Mouse (Mus musculus) hindbrain, embryonic 10.5 days (tissue): ENCODE data around the gene Mkln1. TPM values are rescaled to one million over a fixed set of nuclear protein-coding genes. Genes with fewer than 3 reads are reported as not detected.
A peak's percentile ranks its signal among the peaks of the same experiment; 100 is the strongest.

Experiments
- DNase-seq: peaks from one replicate; pipeline ENCODE4 v3.0.0-alpha.2; 2017; ENCODE audit warnings: low spot score
- H3K27ac ChIP-seq: fragments of 300-500 bp; sonication (generic); 2 replicates; pipeline ENCODE4 v1.5.1; 2016; ENCODE audit warnings: mild to moderate bottlenecking, moderate library complexity
- H3K27me3 ChIP-seq: fragments of 300-500 bp; sonication (generic); 2 replicates; pipeline ENCODE4 v1.6.1; 2016; ENCODE audit warnings: mild to moderate bottlenecking; ENCODE audit not compliant: poor library complexity, insufficient read depth, severe bottlenecking
- H3K36me3 ChIP-seq: fragments of 300-500 bp; sonication (generic); 2 replicates; pipeline ENCODE4 v1.6.1; 2016; ENCODE audit warnings: mild to moderate bottlenecking, moderate library complexity
- H3K4me1 ChIP-seq: fragments of 300-500 bp; sonication (generic); replicated peaks from 2 replicates; pipeline ENCODE4 v1.6.1; 2016; ENCODE audit warnings: mild to moderate bottlenecking
- H3K4me3 ChIP-seq: fragments of 300-500 bp; sonication (generic); 2 replicates; pipeline ENCODE4 v1.5.1; 2016; ENCODE audit warnings: mild to moderate bottlenecking, moderate library complexity
- H3K9me3 ChIP-seq: fragments of 300-500 bp; sonication (generic); 2 replicates; pipeline ENCODE4 v1.6.1; 2016; ENCODE audit warnings: mild to moderate bottlenecking, moderate library complexity
- WGBS: fragments of 180-500 bp; shearing (Covaris S2); methylation state at CpG from one replicate; pipeline ENCODE4 v1.1.7; 2016; 5-methylcytosine and 5-hydroxymethylcytosine counted together
- polyA plus RNA-seq: library from polyadenylated mRNA; unstranded; fragments of >200 nt; fragmentation: Nextera tagmentation; extraction: Ambion mirVana; gene quantifications from 2 replicates; pipeline ENCODE4 v1.2.1, GENCODE M21; 2016

Mkln1 gene
- polyA plus RNA-seq, 1 experiment from 2014 or later, result 201 TPM

DNA sequence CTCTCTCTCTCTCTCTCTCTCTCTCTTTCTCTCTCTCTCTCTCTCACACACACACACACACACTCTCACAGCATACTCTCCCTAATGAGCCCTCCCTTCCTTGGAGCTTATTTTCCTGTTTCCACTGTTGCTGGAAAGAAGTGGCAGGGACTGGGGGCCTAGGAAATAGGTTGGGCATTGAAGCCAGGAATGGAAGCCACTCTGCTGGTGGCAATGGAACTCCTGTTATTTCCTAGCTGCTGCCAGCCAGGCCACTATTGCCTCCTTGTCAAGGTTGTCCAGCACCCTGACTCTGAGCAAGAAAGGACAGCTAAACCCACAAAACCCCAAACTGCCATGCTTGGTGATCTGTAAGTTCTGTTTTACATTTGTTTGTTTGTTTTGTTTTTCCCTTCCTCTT, 15.0 kb downstream of the Mkln1 start:
- Histone ChIP-seq H3K4me3 (no peak overlapping the region), H3K9me3 (0 out of 2 replicates have a peak, but pooled peaks cover 3% of the 10 kb centered on the region), H3K27ac (0 out of 2 replicates have a peak overlapping the region, but pooled peaks have one; percentile 23), H3K36me3 (peaks cover 6% of the 10 kb centered on the region; the same call in 1 of the 2 replicates), H3K4me1 (peaks cover 25% of the 10 kb centered on the region), H3K27me3 (no peaks in the 10 kb centered on the region)
- no peak for DNase-seq

DNA sequence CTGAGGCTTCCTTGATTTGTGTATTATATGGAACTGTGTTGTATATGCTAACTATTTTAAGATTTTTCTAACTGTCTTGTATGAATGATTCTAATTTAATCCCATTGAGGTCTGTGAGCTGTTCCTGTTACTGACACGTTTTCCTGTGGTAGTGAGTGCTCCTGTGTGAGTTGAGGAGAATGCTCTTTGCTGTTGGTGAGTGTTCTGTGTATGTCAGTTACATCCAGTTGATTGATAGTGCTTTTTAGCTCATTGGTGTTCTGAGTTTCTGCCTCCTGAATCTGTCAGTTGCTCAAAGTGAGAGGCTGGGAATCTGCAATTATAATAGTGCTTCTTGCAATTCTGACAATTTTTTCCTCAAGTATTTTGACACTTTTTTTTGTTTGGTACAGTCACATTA, 15.8 kb downstream of the Mkln1 start:
- WGBS, result 47% methylated on average over 1 of the region's 1 CpGs
- H3K36me3 ChIP-seq, result peaks cover 6% of the 10 kb centered on the region; the same call in 1 of the 2 replicates
- DNase-seq, result no peak
- H3K4me3 ChIP-seq, result no peak overlapping the region
- H3K9me3 ChIP-seq, result 0 out of 2 replicates have a peak, but pooled peaks cover 3% of the 10 kb centered on the region
- no peak overlapping the region for H3K27ac ChIP-seq
- H3K4me1 ChIP-seq, result peaks cover 25% of the 10 kb centered on the region
- H3K27me3 ChIP-seq, result no peaks in the 10 kb centered on the region

DNA sequence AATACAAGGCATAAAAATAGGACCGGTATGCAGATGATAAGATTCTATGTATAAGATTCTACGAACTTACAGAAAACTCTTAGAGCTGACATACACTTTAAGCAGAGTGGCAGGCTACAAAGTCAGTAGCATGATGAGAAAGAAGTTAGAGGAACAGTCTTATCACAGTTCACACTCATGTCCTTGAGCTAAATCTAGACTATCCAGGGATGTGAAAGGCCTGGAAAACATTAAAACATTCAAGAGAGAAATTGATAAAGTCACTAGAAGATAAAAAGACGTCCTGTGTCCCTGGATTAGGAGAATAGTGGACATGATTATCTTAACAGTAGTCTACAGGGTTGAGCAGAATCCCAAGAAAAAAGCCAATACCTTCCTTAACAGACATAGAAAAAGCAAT, 26.9 kb downstream of the Mkln1 start:
- Histone ChIP-seq H3K9me3 (no peaks in the 10 kb centered on the region), H3K4me3 (no peak overlapping the region), H3K36me3 (peaks cover 46% of the 10 kb centered on the region), H3K27me3 (no peaks in the 10 kb centered on the region), H3K27ac (no peak overlapping the region), H3K4me1 (no peaks in the 10 kb centered on the region)
- no peak for DNase-seq
- WGBS, result 89% methylated on average over 3 of the region's 3 CpGs

DNA sequence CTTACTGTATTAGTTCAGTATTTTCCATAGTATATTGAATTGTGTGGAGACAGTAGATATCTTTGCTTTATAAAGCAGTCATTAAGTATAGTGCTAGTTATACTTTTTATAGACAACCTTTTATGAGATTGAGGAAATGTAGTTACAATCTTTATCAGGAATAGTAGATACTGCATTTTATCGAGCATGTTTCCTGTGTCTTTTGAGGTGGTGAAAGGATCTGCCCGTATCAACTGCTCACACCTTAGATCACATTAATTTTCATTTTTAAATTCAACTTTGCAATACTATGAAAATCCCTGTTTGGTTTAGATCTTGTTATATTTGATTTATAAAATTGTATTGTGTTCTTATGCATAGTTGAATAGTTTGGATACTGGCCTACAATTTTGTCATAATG, 38.7 kb downstream of the Mkln1 start:
- 98% methylated on average over 2 of the region's 2 CpGs for WGBS
- Histone ChIP-seq H3K27ac (no peak overlapping the region), H3K4me1 (no peaks in the 10 kb centered on the region), H3K27me3 (no peaks in the 10 kb centered on the region), H3K9me3 (no peaks in the 10 kb centered on the region), H3K36me3 (peaks cover 51% of the 10 kb centered on the region), H3K4me3 (no peak overlapping the region)
- DNase-seq, result no peak

DNA sequence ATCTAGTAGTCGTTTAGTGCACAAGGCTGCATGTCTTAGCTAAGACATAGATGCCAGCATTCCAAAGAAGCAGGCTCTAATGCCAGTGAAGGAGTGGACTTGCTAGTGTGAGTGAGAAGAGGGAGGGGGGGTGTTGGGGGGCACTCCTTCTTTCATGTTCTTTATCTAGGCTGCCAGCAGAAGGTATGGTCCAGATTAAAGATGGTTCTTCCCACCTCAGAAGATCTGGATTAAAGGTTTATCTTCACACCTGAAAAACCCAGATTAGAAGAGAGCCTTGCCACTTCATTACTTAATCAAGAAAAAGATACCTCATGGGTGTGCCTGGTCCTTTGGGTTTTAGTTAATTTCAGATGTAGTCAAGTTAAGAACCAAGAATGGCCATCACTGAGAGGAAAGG, 46.7 kb downstream of the Mkln1 start:
- DNase-seq, result no peak
- Histone ChIP-seq H3K36me3 (peaks cover 32% of the 10 kb centered on the region), H3K4me3 (no peak overlapping the region), H3K9me3 (no peaks in the 10 kb centered on the region), H3K27ac (no peak overlapping the region), H3K27me3 (no peaks in the 10 kb centered on the region), H3K4me1 (no peaks in the 10 kb centered on the region)
- WGBS, result 93% methylated on average over 1 of the region's 1 CpGs

DNA sequence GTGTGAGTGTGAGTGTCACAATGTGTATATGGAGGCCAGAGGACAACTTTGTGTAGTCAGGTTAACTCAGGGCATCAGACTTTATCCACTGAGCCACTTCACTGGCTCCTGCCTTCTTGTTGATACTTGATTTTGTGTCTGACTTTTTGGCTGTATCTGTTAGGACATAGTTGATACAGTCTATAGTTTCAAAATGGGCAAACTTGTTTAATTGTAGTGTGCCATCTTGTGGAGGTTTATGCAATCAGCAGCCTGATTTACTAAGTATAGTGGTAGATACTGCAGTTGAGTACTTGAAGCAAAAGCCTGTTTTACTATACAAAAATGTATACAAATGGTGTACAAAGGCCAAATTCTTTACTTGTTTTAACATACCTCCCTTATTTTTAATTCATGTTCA, 55.2 kb downstream of the Mkln1 start:
- Histone ChIP-seq H3K9me3 (no peaks in the 10 kb centered on the region), H3K4me1 (no peaks in the 10 kb centered on the region), H3K27ac (no peak overlapping the region), H3K36me3 (peaks cover 42% of the 10 kb centered on the region), H3K4me3 (no peak overlapping the region), H3K27me3 (no peaks in the 10 kb centered on the region)
- no peak for DNase-seq

DNA sequence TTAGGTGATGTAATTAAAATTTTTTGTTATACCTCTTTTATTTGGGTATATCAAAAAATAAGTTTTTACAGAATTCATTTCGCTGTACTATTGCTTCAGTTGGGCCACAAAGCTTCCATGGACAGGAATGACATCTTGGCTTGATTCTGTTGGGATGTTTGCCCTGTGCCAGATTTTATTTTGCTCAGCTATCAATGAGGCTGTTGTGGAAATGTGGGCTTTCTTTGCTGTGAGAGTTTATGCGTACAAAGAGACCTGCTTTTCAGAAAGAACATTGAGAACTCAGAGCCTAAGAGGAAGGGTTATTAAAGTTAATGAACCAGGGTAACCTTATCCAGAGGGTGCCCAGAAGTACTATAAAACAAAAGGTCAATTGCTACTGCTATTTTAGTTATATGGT, 56.8 kb downstream of the Mkln1 start:
- Histone ChIP-seq H3K9me3 (no peaks in the 10 kb centered on the region), H3K27ac (no peak overlapping the region), H3K36me3 (peaks cover 44% of the 10 kb centered on the region), H3K4me3 (no peak overlapping the region), H3K27me3 (no peaks in the 10 kb centered on the region), H3K4me1 (no peaks in the 10 kb centered on the region)
- WGBS, result 89% methylated on average over 2 of the region's 2 CpGs
- DNase-seq, result no peak

DNA sequence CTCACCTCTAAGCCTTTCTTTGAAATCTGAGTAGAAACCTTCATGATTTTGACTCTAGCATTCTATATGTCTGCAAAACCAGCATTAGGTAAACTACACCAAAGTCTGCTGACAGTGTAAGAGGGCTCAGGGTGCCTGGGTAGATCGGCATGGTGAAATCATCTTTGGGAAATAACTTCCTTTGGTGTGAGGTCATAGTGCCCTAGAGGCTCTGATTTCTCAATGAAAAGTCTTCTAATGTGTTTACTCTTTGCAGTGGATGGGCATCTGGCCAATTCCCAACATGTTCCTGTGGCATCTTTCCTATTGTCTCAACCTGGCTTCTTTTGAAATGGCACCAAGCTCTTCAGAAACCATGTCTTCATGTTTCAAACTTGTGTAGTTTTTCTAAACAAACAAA, 58.5 kb downstream of the Mkln1 start:
- Histone ChIP-seq H3K9me3 (no peaks in the 10 kb centered on the region), H3K36me3 (peaks cover 48% of the 10 kb centered on the region), H3K27me3 (no peaks in the 10 kb centered on the region), H3K4me3 (no peak overlapping the region), H3K4me1 (no peaks in the 10 kb centered on the region), H3K27ac (no peak overlapping the region)
- WGBS, result 90% methylated on average over 1 of the region's 1 CpGs
- DNase-seq, result no peak

DNA sequence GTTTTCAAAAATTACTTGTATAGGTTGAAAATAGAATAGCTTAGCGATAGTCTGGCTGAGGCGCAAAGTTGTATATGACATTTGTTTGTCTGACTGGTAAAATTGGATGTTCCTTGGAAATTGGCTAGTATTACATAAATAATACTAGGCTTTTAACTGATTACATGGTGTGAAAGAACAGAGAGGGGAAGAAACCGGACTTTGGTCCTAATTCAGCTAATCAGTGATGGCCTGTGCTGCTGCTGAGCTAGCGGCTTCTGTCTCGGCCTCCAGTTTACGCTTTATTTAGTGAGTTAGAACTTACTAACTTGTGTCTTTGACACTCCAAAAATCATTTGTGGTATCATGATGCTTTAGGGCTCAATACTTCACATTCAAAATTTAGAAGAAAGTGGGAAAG, 70.9 kb downstream of the Mkln1 start:
- no peak overlapping the region for H3K27ac ChIP-seq
- no peak for DNase-seq
- H3K27me3 ChIP-seq, result no peaks in the 10 kb centered on the region
- no peaks in the 10 kb centered on the region for H3K9me3 ChIP-seq
- peaks cover 52% of the 10 kb centered on the region for H3K36me3 ChIP-seq
- no peak overlapping the region for H3K4me3 ChIP-seq
- 95% methylated on average over 6 of the region's 6 CpGs for WGBS
- no peaks in the 10 kb centered on the region for H3K4me1 ChIP-seq

DNA sequence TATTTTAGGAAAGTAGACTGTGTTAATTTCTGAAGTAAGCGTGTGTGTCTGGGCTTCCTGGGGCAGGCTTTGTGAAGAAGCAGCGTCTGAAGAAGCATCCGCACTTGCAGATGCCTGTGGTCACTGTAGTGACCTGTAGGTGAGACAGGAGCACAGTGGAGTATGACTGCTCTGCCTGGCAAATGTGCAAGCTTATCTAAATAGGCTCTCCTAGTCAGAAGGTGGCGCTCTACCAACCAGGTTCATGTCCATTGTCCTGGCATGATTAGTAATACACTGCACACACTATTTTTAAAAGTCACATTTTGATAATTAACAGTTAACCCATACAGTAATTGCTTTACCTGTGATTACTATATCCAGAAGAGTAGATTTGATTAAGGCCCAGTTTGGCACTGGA, 79.7 kb downstream of the Mkln1 start:
- peaks cover 62% of the 10 kb centered on the region for H3K36me3 ChIP-seq
- no peak overlapping the region for H3K27ac ChIP-seq
- H3K4me3 ChIP-seq, result no peak overlapping the region
- H3K9me3 ChIP-seq, result no peaks in the 10 kb centered on the region
- WGBS, result 74% methylated on average over 4 of the region's 4 CpGs
- H3K27me3 ChIP-seq, result no peaks in the 10 kb centered on the region
- no peak for DNase-seq
- no peaks in the 10 kb centered on the region for H3K4me1 ChIP-seq

DNA sequence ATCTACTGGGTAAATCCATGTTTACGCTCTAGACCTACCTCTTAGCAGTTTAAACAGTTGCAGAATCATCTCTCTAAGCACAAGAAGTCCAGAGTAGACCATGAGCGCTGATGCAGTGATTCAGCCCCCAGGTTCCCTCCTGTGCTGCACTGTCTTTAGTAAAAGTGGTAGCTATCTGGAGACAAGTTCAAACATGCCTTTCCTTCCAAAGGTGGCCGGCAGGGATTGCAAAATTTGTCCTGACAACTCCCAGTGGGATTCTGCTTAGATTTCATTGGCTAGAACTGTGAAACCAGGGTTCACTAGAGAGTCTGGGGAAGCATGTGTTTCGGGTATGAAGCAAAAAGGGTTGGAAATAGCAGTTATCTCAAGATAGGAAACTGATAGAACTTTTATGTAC, 81.5 kb downstream of the Mkln1 start:
- H3K36me3 ChIP-seq, result peaks cover 45% of the 10 kb centered on the region
- WGBS, result 81% methylated on average over 4 of the region's 4 CpGs

DNA sequence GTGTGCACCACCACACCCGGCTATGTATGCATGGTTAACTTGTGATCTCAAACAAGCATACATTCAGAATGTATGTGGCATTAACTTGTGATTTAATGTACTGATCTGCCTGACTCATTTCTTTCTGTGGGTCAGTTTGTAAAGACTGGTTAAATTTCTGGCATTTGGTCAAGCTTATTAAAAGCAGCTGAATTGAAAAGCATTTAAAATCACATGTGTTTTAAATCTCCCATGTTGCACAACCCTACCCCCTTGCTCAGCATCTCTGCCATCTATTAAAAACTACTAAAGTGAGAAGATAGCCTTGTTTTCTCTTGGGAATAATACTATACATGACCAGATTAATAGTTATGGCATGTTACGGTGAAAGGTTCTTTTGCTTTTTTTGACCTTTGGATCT, 88.1 kb downstream of the Mkln1 start:
- H3K27ac ChIP-seq, result no peak overlapping the region
- H3K9me3 ChIP-seq, result no peaks in the 10 kb centered on the region
- H3K27me3 ChIP-seq, result no peaks in the 10 kb centered on the region
- 93% methylated on average over 2 of the region's 2 CpGs for WGBS
- no peak overlapping the region for H3K4me3 ChIP-seq
- DNase-seq, result no peak
- H3K36me3 ChIP-seq, result peaks cover 37% of the 10 kb centered on the region
- H3K4me1 ChIP-seq, result no peaks in the 10 kb centered on the region

More for the DNA sequence above, 81.5 kb downstream of the Mkln1 start:
- Histone ChIP-seq H3K27me3 (no peaks in the 10 kb centered on the region), H3K9me3 (no peaks in the 10 kb centered on the region), H3K27ac (no peak overlapping the region), H3K4me3 (no peak overlapping the region), H3K4me1 (no peaks in the 10 kb centered on the region)
- DNase-seq, result no peak

DNA sequence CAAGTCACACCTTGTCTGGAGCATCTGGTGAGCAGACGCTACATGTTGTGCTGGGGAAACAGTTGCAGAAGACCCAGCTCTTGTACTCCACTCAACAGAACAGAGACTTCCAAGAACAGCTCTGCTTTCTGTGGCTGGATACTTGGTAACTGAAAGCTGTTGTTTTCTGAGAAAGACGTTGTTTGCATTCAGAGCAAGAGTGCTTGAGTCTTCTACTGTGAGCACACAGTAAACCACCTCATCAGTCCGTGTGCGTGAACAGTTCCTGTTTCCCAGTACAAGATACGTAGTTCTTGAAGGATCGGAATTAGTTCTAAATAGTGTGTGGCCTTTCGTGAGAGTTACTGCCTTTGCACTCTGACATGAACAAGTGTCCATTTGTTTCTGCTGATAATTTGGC, 91.4 kb downstream of the Mkln1 start:
- DNase-seq, result no peak
- WGBS, result 93% methylated on average over 7 of the region's 7 CpGs
- Histone ChIP-seq H3K4me3 (no peak overlapping the region), H3K4me1 (no peaks in the 10 kb centered on the region), H3K36me3 (peaks cover 54% of the 10 kb centered on the region), H3K27me3 (no peaks in the 10 kb centered on the region), H3K27ac (no peak overlapping the region), H3K9me3 (no peaks in the 10 kb centered on the region)

DNA sequence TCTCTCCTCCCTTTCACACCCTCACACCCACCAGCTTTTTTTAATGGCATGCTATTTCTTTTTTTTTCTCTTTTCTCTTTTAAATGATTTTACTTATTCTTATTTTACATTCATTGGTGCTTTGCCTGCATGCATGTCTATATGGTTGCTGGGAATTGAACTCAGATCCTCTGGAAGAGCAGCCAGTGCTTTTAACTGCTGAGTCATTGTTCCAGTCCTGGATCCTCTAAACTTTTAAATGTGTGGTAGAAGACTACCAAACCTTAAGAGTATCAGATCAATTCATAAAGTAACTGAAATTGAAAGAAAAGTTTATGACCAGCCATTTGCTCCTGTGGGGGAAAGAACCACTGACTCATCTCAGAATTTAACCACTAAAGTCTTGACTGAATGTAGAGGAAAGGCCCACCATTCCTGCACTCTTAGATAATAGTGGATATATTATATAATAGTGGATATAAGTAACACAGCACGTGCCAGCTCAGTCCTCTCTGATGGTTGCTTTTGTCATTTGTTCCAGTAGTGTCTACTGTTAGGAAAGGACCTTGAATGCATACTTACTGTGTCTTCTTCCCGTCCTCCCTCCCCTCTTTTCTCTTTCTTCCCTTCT, 96.7 kb downstream of the Mkln1 start:
- no peak overlapping the region for H3K4me3 ChIP-seq
- no peak for DNase-seq
- H3K27ac ChIP-seq, result no peak overlapping the region
- no peaks in the 10 kb centered on the region for H3K4me1 ChIP-seq
- no peaks in the 10 kb centered on the region for H3K9me3 ChIP-seq
- no peaks in the 10 kb centered on the region for H3K27me3 ChIP-seq
- peaks cover 59% of the 10 kb centered on the region for H3K36me3 ChIP-seq
- WGBS, result 86% methylated on average over 2 of the region's 2 CpGs
